Mouse (Mus musculus): Measurements from ENCODE around the gene Nav2. TPM values are rescaled to one million over a fixed set of nuclear protein-coding genes. Genes with fewer than 3 reads are reported as not detected.

Gene Nav2
- polyA plus RNA-seq, 1 experiment = 21.9 TPM

- no peak for TF ChIP-seq REST (IDR thresholded peaks at IDR 0.05; ENCODE audit: insufficient read depth, insufficient read length)
- no peak for TF ChIP-seq TCF12 (IDR thresholded peaks at IDR 0.05; ENCODE audit: insufficient read depth, poor library complexity, severe bottlenecking)
- TF ChIP-seq POLR2AphosphoS2 (IDR thresholded peaks at IDR 0.05; ENCODE audit: insufficient read length, low read depth) = no peak
- TF ChIP-seq MYOG (IDR thresholded peaks at IDR 0.05; ENCODE audit: control insufficient read depth in 1 of 3, insufficient read depth in 1 of 3, insufficient read length in 2 of 3, low read depth in 2 of 3) = no peak
- no peak for TF ChIP-seq E2F4 (IDR thresholded peaks at IDR 0.05; ENCODE audit: insufficient read depth)
- TF ChIP-seq POLR2A (IDR thresholded peaks at IDR 0.05; ENCODE audit: insufficient read length, low read depth) = no peak
- TF ChIP-seq USF1 (IDR thresholded peaks at IDR 0.05; ENCODE audit: low read depth) = no peak
- no peak for TF ChIP-seq MYOD1 (IDR thresholded peaks at IDR 0.05; ENCODE audit: control insufficient read depth in 1 of 3, insufficient read length in 2 of 3, low read depth in 2 of 3)
- no peak for TF ChIP-seq SRF (IDR thresholded peaks at IDR 0.05; ENCODE audit: control insufficient read depth, insufficient read length, low read depth)
- no peak for TF ChIP-seq MAX (IDR thresholded peaks at IDR 0.05; ENCODE audit: low read depth)
- no peak for TF ChIP-seq CEBPB (IDR thresholded peaks at IDR 0.05; ENCODE audit: insufficient read depth, poor library complexity, severe bottlenecking)
- TF ChIP-seq TCF3 (IDR thresholded peaks at IDR 0.05; ENCODE audit: insufficient read length, low read depth) = no peak
These were observed 362.3 kb downstream of the Nav2 start for GRCm38 (mm10) chr7:49270855-49271254.

GRCm38 (mm10) chr7:49272445-49273439, 364.2 kb downstream of the Nav2 start:
- H3K4me2 ChIP-seq (ENCODE audit: low read depth) = no peak overlapping the region
- no peak for TF ChIP-seq TCF3 (IDR thresholded peaks at IDR 0.05; ENCODE audit: insufficient read length, low read depth)
- TF ChIP-seq MYOG (IDR thresholded peaks at IDR 0.05; ENCODE audit: control insufficient read depth in 1 of 3, insufficient read depth in 1 of 3, insufficient read length in 2 of 3, low read depth in 2 of 3) = peak in 2 of 3 experiments; percentile 19 to 67
- peak; percentile 10 for TF ChIP-seq USF1 (IDR thresholded peaks at IDR 0.05; ENCODE audit: low read depth)
- TF ChIP-seq MYOD1 (IDR thresholded peaks at IDR 0.05; ENCODE audit: control insufficient read depth in 1 of 3, insufficient read length in 2 of 3, low read depth in 2 of 3) = peak in 2 of 3 experiments; percentile 56 to 65
- H3ac ChIP-seq (ENCODE audit: control insufficient read depth, insufficient read length) = no peak overlapping the region
- H3K27me3 ChIP-seq (ENCODE audit: control insufficient read depth, insufficient read depth, insufficient read length) = no peaks in the 10 kb centered on the region
- H3K36me3 ChIP-seq (ENCODE audit: control insufficient read depth, insufficient read depth) = no peaks in the 10 kb centered on the region
- H3K79me2 ChIP-seq (ENCODE audit: control insufficient read depth, insufficient read depth) = no peaks in the 10 kb centered on the region
- H3K4me3 ChIP-seq = no peak overlapping the region

More at GRCm38 (mm10) chr7:49270855-49271254, 362.3 kb downstream of the Nav2 start:
- no peak overlapping the region for H3K4me2 ChIP-seq (ENCODE audit: low read depth)
- H3K79me2 ChIP-seq (ENCODE audit: control insufficient read depth, insufficient read depth) = no peaks in the 10 kb centered on the region
- no peak overlapping the region for H3ac ChIP-seq (ENCODE audit: control insufficient read depth, insufficient read length)
- H3K4me3 ChIP-seq = no peak overlapping the region
- H3K36me3 ChIP-seq (ENCODE audit: control insufficient read depth, insufficient read depth) = no peaks in the 10 kb centered on the region
- no peaks in the 10 kb centered on the region for H3K27me3 ChIP-seq (ENCODE audit: control insufficient read depth, insufficient read depth, insufficient read length)

DNA sequence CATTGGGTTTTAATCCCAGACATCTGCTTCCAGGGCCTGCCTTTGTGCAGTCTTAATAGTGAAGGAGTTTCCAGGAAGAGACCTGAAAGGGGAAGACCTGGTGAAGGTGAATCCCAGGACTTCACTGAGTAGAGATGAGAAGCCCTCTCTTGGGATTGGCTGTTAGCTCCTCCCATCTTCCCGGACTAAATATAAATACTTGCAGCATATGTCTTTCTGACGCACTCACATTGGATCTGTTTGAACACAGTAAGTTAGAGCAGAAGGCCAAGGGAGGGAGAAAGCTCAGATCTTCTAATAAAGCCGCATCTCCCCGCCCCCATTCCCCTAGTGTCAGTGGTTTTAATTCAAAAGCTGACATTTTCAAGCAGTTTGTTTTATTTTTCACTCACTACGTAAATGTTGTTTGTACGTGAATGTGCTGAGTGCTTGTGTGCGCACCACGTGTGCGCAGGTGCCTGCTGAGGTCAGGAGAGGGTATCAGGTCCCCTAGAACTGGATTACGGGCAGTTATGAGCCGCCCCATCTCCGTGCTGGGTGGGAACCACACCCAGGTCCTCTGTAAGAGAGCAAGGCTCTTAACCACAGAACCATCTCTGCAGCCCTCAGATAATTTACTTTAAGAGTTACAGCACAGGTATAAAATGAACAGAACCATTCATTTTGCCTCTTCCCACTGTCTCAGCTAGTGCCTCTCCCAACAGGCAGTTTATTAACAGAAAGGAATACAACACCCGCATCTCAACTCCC, 365.6 kb downstream of the Nav2 start:
- Histone ChIP-seq H3K4me2 (ENCODE audit: low read depth) (no peak overlapping the region), H3K36me3 (ENCODE audit: control insufficient read depth, insufficient read depth) (no peaks in the 10 kb centered on the region), H3K79me2 (ENCODE audit: control insufficient read depth, insufficient read depth) (no peaks in the 10 kb centered on the region), H3K27me3 (ENCODE audit: control insufficient read depth, insufficient read depth, insufficient read length) (no peaks in the 10 kb centered on the region), H3K4me3 (no peak overlapping the region), H3ac (ENCODE audit: control insufficient read depth, insufficient read length) (no peak overlapping the region)
- TF ChIP-seq MYOG (IDR thresholded peaks at IDR 0.05; ENCODE audit: control insufficient read depth in 1 of 3, insufficient read depth in 1 of 3, insufficient read length in 2 of 3, low read depth in 2 of 3) (no peak), POLR2A (IDR thresholded peaks at IDR 0.05; ENCODE audit: insufficient read length, low read depth) (no peak), SRF (IDR thresholded peaks at IDR 0.05; ENCODE audit: control insufficient read depth, insufficient read length, low read depth) (no peak), POLR2AphosphoS2 (IDR thresholded peaks at IDR 0.05; ENCODE audit: insufficient read length, low read depth) (no peak), TCF12 (IDR thresholded peaks at IDR 0.05; ENCODE audit: insufficient read depth, poor library complexity, severe bottlenecking) (no peak), TCF3 (IDR thresholded peaks at IDR 0.05; ENCODE audit: insufficient read length, low read depth) (no peak), USF1 (IDR thresholded peaks at IDR 0.05; ENCODE audit: low read depth) (no peak), E2F4 (IDR thresholded peaks at IDR 0.05; ENCODE audit: insufficient read depth) (no peak), MYOD1 (IDR thresholded peaks at IDR 0.05; ENCODE audit: control insufficient read depth in 1 of 3, insufficient read length in 2 of 3, low read depth in 2 of 3) (no peak), CEBPB (IDR thresholded peaks at IDR 0.05; ENCODE audit: insufficient read depth, poor library complexity, severe bottlenecking) (no peak), REST (IDR thresholded peaks at IDR 0.05; ENCODE audit: insufficient read depth, insufficient read length) (no peak), MAX (IDR thresholded peaks at IDR 0.05; ENCODE audit: low read depth) (no peak)

DNA sequence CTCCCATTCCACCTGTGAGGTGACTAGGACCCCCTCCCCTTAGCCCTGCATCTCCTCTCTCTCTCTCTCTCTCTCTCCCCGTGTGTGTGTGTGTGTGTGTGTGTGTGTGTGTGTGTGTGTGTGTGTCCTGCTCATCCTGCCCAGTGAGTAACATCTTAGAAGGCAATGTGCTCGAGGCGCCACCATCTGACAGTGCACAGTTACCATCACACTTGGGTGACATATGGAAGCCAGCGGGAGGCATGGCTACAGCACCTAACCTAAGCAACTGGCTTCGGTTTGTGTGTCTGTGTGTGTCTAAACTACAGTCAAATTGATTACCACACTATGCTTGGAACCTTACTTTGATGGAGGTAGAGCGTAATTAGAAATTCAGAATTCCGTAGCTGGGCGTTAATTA, 366.2 kb downstream of the Nav2 start:
- no peak overlapping the region for H3ac ChIP-seq (ENCODE audit: control insufficient read depth, insufficient read length)
- no peaks in the 10 kb centered on the region for H3K27me3 ChIP-seq (ENCODE audit: control insufficient read depth, insufficient read depth, insufficient read length)
- TF ChIP-seq CEBPB (IDR thresholded peaks at IDR 0.05; ENCODE audit: insufficient read depth, poor library complexity, severe bottlenecking) = no peak
- TF ChIP-seq E2F4 (IDR thresholded peaks at IDR 0.05; ENCODE audit: insufficient read depth) = no peak
- TF ChIP-seq MYOD1 (IDR thresholded peaks at IDR 0.05; ENCODE audit: control insufficient read depth in 1 of 3, insufficient read length in 2 of 3, low read depth in 2 of 3) = no peak
- TF ChIP-seq REST (IDR thresholded peaks at IDR 0.05; ENCODE audit: insufficient read depth, insufficient read length) = no peak
- TF ChIP-seq POLR2AphosphoS2 (IDR thresholded peaks at IDR 0.05; ENCODE audit: insufficient read length, low read depth) = no peak
- no peak for TF ChIP-seq SRF (IDR thresholded peaks at IDR 0.05; ENCODE audit: control insufficient read depth, insufficient read length, low read depth)
- no peak for TF ChIP-seq USF1 (IDR thresholded peaks at IDR 0.05; ENCODE audit: low read depth)
- TF ChIP-seq TCF3 (IDR thresholded peaks at IDR 0.05; ENCODE audit: insufficient read length, low read depth) = no peak
- no peak for TF ChIP-seq MAX (IDR thresholded peaks at IDR 0.05; ENCODE audit: low read depth)
- TF ChIP-seq POLR2A (IDR thresholded peaks at IDR 0.05; ENCODE audit: insufficient read length, low read depth) = no peak
- TF ChIP-seq TCF12 (IDR thresholded peaks at IDR 0.05; ENCODE audit: insufficient read depth, poor library complexity, severe bottlenecking) = no peak
- no peak for TF ChIP-seq MYOG (IDR thresholded peaks at IDR 0.05; ENCODE audit: control insufficient read depth in 1 of 3, insufficient read depth in 1 of 3, insufficient read length in 2 of 3, low read depth in 2 of 3)
- no peak overlapping the region for H3K4me2 ChIP-seq (ENCODE audit: low read depth)
- no peaks in the 10 kb centered on the region for H3K79me2 ChIP-seq (ENCODE audit: control insufficient read depth, insufficient read depth)
- no peak overlapping the region for H3K4me3 ChIP-seq
- no peaks in the 10 kb centered on the region for H3K36me3 ChIP-seq (ENCODE audit: control insufficient read depth, insufficient read depth)
